Mouse (Mus musculus): Measurements from ENCODE around the gene Set.

Gene Set

GRCm38 (mm10) chr2:30062249-30063093 is 5.3 kb downstream of the Set start:
- peak; percentile 57 for DNase-seq

DNA sequence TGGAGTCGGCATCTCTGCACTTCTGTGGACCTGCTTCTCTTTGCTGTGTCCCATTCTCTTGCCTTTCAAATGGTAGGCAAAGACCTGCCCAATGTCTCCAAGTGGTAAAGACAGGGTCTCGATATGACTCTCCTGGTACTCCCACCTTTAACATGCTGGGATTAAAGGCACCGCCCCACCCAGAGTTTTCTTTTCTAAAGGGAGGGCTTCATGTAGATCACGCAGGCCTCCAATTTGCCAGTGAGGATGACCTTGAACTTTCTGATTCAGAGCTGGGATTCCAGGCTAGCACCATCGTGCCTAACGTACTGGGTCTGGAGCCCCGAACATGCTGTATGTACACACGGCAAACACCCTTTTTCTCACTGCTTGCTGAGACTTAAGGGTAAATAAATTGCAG is 6.1 kb downstream of the Set start:
- peak; percentile 21 for DNase-seq

GRCm38 (mm10) chr2:30063791-30064190 is 6.6 kb downstream of the Set start:
- DNase-seq, result no peak

GRCm38 (mm10) chr2:30064298-30064697 is 7.1 kb downstream of the Set start:
- no peak for DNase-seq

- peak; percentile 96 for DNase-seq
These were observed 9.1 kb downstream of the Set start for GRCm38 (mm10) chr2:30066046-30066901.

DNA sequence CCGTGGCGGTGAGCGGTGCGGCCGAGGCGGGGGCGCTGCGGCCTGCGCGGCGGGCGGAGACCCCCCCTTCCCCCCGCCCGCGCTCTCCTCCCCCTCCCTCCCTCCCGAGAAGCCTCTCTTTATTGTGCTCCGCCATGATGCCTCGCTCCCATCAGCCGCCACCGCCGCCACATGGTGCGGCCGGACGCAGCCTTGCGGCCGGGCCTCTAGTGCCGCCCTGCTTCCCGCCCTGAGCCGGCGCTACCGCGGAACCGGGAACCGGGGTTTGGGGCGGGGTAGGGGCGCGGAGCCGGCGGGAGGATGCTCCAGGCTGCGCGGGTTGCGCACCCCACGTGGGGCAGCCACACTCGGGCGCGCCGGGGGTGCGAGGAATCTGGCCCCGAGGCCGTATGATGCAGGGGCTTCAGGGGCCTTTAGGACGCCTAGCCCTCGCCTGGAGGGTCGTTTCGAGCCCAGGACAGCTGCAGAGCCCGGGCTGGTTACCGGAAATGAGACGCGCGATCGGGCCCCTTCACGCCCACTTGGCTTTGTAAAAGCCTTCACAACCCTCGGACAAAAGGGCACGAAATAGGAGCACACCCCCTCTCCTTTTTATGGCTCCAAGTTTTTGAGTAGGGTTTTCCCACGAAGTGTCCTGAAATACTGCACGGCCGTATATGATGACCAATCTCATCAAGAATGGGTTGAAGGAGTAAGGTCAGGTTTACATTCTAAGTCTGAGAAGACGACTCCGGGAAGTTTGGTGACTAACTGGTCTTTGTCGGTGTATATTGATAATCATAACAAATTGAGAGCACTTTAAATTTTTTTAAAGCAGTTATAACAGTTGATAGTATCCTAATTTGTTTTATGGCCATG is 10.1 kb downstream of the Set start:
- peak; percentile 67 for DNase-seq

GRCm38 (mm10) chr2:30067962-30068361 is 10.8 kb downstream of the Set start:
- no peak for DNase-seq

- no peak for DNase-seq
These were observed 15.7 kb downstream of the Set start for GRCm38 (mm10) chr2:30072875-30073274.

DNA sequence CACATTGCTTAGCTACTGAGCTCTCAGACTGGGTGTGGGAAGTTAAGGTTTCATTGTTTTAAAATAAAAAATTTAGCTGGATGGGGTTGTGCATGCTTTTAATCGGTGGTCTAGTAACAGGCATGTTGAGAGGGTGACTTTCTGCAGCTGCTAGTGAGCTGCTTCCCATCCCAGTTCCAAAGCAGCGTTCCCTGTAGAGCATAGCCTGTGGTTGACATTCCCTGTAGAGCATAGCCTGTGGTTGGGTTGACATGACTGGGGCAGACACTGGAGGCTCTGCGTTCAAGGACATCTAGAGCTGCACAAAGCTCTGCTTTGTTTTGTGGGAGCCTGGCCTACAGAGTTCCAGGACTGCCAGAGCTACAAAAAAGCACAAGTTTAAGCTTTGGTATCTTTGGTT is 16.1 kb downstream of the Set start:
- no peak for DNase-seq

- DNase-seq, result no peak
These were observed 18.4 kb downstream of the Set start for GRCm38 (mm10) chr2:30075625-30076024.

DNA sequence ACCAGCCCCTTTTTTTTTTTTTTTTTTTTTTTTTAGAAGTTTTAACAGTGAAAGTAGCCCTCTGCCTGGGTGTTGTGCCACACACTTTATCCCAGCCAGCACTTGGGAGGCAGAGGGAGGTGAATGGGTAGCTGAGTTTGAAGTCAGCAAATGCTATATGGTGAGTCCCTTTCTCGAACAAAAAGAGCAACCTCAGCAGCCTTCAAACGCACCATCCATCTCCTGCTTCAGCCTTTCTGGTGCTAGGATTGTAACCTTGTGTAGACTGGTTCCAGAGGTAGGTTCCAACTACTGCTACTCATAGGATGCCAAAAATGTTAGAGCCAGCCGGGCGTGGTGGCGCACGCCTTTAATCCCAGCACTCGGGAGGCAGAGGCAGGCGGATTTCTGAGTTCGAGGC is 19.3 kb downstream of the Set start:
- DNase-seq, result no peak

DNA sequence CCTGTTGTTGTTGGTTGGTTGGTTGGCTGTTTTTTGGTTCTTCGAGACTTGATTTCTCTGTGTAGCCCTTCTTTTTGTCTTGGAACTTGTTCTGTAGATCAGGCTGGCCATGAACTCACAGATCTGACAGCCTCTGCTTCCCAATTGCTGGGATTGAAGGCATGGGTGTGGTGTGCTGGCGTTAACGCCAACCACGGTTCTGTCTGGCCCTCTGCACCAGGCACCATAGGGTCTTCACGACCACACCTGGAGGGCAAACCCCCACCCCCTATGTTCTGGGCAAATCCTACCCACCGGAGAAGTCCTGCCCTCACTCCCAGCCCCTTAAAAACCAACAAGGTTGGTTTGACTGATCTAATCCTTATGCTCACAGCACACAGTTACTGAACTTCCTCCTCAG is 19.8 kb downstream of the Set start:
- DNase-seq, result no peak

GRCm38 (mm10) chr2:30077502-30078348 is 20.5 kb downstream of the Set start, which contains the start of gene Pkn3:
Gene Pkn3, plus strand, starts transcription at chr2:30077684.
- peak; percentile 83 for DNase-seq

DNA sequence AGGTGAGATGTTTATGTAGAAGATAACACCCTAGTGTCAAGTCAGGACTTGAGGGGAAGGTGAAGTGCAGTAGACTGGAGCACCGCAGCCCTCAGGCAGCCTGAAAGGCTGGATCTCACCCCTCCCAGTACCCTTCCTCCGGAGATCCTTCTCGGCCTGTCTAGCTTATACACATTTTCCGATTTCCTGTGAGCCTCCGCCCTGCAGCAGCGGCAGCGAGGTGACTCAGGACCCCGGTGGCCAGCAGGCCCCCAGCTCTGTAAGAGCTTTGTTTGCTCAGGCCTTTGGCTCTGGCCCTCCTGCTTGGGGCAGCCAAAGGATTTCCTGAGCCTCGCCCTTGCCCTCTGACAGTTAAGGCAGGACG is 21.2 kb downstream of the Set start:
- no peak for DNase-seq

GRCm38 (mm10) chr2:30078760-30079159 is 21.6 kb downstream of the Set start:
- no peak for DNase-seq

- DNase-seq, result no peak
These were observed 23.1 kb downstream of the Set start for GRCm38 (mm10) chr2:30080181-30080800.

GRCm38 (mm10) chr2:30084113-30084512 is 26.9 kb downstream of the Set start:
- DNase-seq, result no peak

DNA sequence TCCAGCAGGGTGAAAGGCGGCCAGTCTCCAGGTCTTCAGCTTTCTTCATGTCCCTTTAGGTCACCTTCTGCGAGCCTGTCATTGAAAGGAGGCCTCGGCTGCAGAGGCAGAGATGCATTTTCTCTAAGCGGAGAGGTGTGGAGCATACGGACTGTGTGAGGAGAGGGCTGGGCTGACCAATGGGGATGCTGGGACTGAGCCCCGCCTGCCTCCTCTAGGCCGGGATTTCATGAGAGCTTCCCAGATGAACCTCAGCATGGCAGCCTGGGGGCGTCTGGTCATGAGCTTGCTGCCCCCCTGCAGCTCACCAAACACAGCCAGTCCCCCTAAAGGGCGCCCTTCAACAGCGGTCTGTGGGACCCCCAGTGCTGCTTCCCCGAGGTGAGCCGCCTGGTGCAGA is 27.5 kb downstream of the Set start:
- no peak for DNase-seq

- DNase-seq, result no peak
These were observed 30.1 kb downstream of the Set start for GRCm38 (mm10) chr2:30087310-30087709.

GRCm38 (mm10) chr2:30091521-30091920 is 34.3 kb downstream of the Set start:
- no peak for DNase-seq

DNA sequence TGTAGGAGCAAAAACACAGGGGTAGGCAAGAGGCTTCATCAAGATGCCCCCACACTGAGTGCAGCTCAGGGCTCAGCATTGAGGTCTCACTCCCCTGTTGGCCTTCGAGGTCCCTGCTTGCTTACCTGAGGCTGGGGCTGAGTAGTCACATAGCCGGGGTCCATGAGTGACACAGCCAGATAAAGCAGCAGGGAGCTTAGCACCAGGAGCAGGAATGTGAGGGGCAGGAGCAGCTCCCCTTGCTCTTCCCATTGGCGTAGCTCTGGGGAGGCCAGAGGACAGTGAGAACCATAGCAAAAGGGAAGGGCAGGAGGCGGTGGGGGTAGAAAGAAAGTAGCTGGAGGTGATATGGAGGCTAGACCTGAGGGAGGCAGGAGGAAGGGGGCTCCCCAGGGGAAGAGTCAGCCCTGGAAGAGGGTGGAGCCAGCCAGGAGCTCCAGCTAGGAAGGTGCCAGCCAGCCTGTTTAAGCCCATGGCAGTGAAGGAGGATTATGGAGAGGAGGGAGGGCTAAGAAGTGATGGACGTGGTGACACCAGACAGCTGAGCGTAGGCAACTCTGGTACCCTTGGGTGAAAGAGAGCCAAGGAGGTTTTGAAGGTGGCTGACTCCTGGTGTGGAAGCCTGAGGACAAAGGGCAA is 35.2 kb downstream of the Set start:
- DNase-seq, result no peak

All from thymus, postnatal 25 days (tissue).